Mouse (Mus musculus) hindbrain, embryonic 14.5 days (tissue): ENCODE measurements around the gene Gzmm. TPM values are rescaled to one million over a fixed set of nuclear protein-coding genes. Genes with fewer than 3 reads are reported as not detected.

Experiments used
- ATAC-seq: fragments of 200-750 bp; cut with Nextera tagmentation; 2 replicates; pipeline ENCODE4 v1.8.0; 2017; ENCODE audit warnings: moderate number of reproducible peaks, mild to moderate bottlenecking, moderate TSS enrichment, moderate library complexity; ENCODE audit not compliant: low FRiP score
- DNase-seq: peaks from one replicate; pipeline ENCODE4 v3.0.0-alpha.2; 2015; ENCODE audit warnings: low spot score
- H3K27ac ChIP-seq: fragments of 300-500 bp; sonication (generic); 2 replicates; pipeline ENCODE4 v1.5.1; 2014; ENCODE audit warnings: mild to moderate bottlenecking, moderate library complexity
- H3K27me3 ChIP-seq: fragments of 300-500 bp; sonication (generic); 2 replicates; pipeline ENCODE4 v1.6.1; 2014; ENCODE audit warnings: mild to moderate bottlenecking, low read length, mixed read lengths; ENCODE audit not compliant: control insufficient read depth, insufficient read depth
- H3K36me3 ChIP-seq: fragments of 300-500 bp; sonication (generic); replicated peaks from 2 replicates; pipeline ENCODE4 v1.6.1; 2014; ENCODE audit not compliant: control insufficient read depth, insufficient read depth
- H3K4me1 ChIP-seq: fragments of 300-500 bp; sonication (generic); replicated peaks from 2 replicates; pipeline ENCODE4 v1.6.1; 2014; ENCODE audit warnings: antibody characterized with exemption, low read length, mixed read lengths; ENCODE audit not compliant: control insufficient read depth, insufficient read depth
- H3K4me2 ChIP-seq: fragments of 300-500 bp; sonication (generic); replicated peaks from 2 replicates; pipeline ENCODE4 v1.6.1; 2014; ENCODE audit warnings: mild to moderate bottlenecking, moderate library complexity
- H3K4me3 ChIP-seq: fragments of 300-500 bp; sonication (generic); replicated peaks from 2 replicates; pipeline ENCODE4 v1.5.1; 2014; ENCODE audit warnings: mild to moderate bottlenecking, low read length
- H3K9ac ChIP-seq: fragments of 300-500 bp; sonication (generic); 2 replicates; pipeline ENCODE4 v1.6.1; 2014
- H3K9me3 ChIP-seq: fragments of 300-500 bp; sonication (generic); 2 replicates; pipeline ENCODE4 v1.6.1; 2016; ENCODE audit warnings: low read length; ENCODE audit not compliant: control insufficient read depth
- WGBS: fragments of 180-500 bp; shearing (Covaris S2); extraction: QIAGEN DNeasy Blood & Tissue Kit; methylation state at CpG from one replicate; pipeline ENCODE4 v1.1.7; 2014; 5-methylcytosine and 5-hydroxymethylcytosine counted together
- polyA plus RNA-seq: library from polyadenylated mRNA; unstranded; fragments of >200 nt; fragmentation: Nextera tagmentation; extraction: Ambion mirVana; gene quantifications from 2 replicates; pipeline ENCODE4 v1.2.1, GENCODE M21; 2014

The Gzmm gene
- polyA plus RNA-seq, 1 experiment from 2014 or later: 1.8 TPM

GRCm38 (mm10) chr10:79684770-79685600 lies 3.8 kb upstream of the Gzmm start:
- Histone ChIP-seq H3K36me3 (peaks cover 50% of the 10 kb centered on the region), H3K9me3 (no peaks in the 10 kb centered on the region), H3K4me1 (peaks cover 18% of the 10 kb centered on the region), H3K9ac (no peak overlapping the region), H3K27me3 (no peaks in the 10 kb centered on the region), H3K27ac (no peak overlapping the region), H3K4me2 (no peak overlapping the region), H3K4me3 (no peak overlapping the region)
- 97% methylated on average over 25 of the region's 25 CpGs for WGBS
- no peak for ATAC-seq
- no peak for DNase-seq

GRCm38 (mm10) chr10:79686219-79686618 lies 2.6 kb upstream of the Gzmm start:
- H3K27ac ChIP-seq: no peak overlapping the region
- H3K9me3 ChIP-seq: no peaks in the 10 kb centered on the region
- no peaks in the 10 kb centered on the region for H3K27me3 ChIP-seq
- no peak overlapping the region for H3K4me3 ChIP-seq
- no peak overlapping the region for H3K4me2 ChIP-seq
- DNase-seq (no peak), ATAC-seq (no peak)
- no peak overlapping the region for H3K9ac ChIP-seq
- H3K36me3 ChIP-seq: peaks cover 50% of the 10 kb centered on the region
- H3K4me1 ChIP-seq: peaks cover 12% of the 10 kb centered on the region
- 82% methylated on average over 2 of the region's 2 CpGs for WGBS

- no peak overlapping the region for H3K27ac ChIP-seq
- H3K36me3 ChIP-seq: peaks cover 50% of the 10 kb centered on the region
- H3K4me3 ChIP-seq: no peak overlapping the region
- H3K27me3 ChIP-seq: no peaks in the 10 kb centered on the region
- peaks cover 12% of the 10 kb centered on the region for H3K4me1 ChIP-seq
- H3K9me3 ChIP-seq: no peaks in the 10 kb centered on the region
- ATAC-seq (no peak), DNase-seq (no peak)
- 95% methylated on average over 1 of the region's 1 CpGs for WGBS
- H3K9ac ChIP-seq: no peak overlapping the region
- no peak overlapping the region for H3K4me2 ChIP-seq
Observed at GRCm38 (mm10) chr10:79686691-79687090, 2.1 kb upstream of the Gzmm start.

GRCm38 (mm10) chr10:79687513-79687912 lies 1.3 kb upstream of the Gzmm start:
- peaks cover 50% of the 10 kb centered on the region for H3K36me3 ChIP-seq
- 94% methylated on average over 6 of the region's 6 CpGs for WGBS
- ATAC-seq: no peak

GRCm38 (mm10) chr10:79689178-79689577 lies 358 bp downstream of the Gzmm start:
- Histone ChIP-seq H3K4me2 (no peak overlapping the region), H3K27ac (no peak overlapping the region), H3K9me3 (peaks cover 4% of the 10 kb centered on the region; the same call in 1 of the 2 replicates), H3K4me1 (no peaks in the 10 kb centered on the region), H3K27me3 (no peaks in the 10 kb centered on the region), H3K4me3 (no peak overlapping the region), H3K9ac (no peak overlapping the region), H3K36me3 (peaks cover 50% of the 10 kb centered on the region)
- WGBS: 92% methylated on average over 3 of the region's 3 CpGs
- DNase-seq (no peak), ATAC-seq (no peak)

More at GRCm38 (mm10) chr10:79687513-79687912, 1.3 kb upstream of the Gzmm start:
- H3K27me3 ChIP-seq: no peaks in the 10 kb centered on the region
- no peak overlapping the region for H3K9ac ChIP-seq
- no peak overlapping the region for H3K4me2 ChIP-seq
- no peak overlapping the region for H3K4me3 ChIP-seq
- DNase-seq: no peak
- peaks cover 4% of the 10 kb centered on the region; the same call in 1 of the 2 replicates for H3K9me3 ChIP-seq
- H3K27ac ChIP-seq: no peak overlapping the region
- peaks cover 12% of the 10 kb centered on the region for H3K4me1 ChIP-seq

- DNase-seq: no peak
- WGBS: 98% methylated on average over 2 of the region's 2 CpGs
Observed at GRCm38 (mm10) chr10:79691986-79692548, 3.2 kb downstream of the Gzmm start.

GRCm38 (mm10) chr10:79693580-79694378 lies 5.0 kb downstream of the Gzmm start:
- H3K36me3 ChIP-seq: peaks cover 6% of the 10 kb centered on the region
- 81% methylated on average over 12 of the region's 12 CpGs for WGBS
- DNase-seq (no peak), ATAC-seq (no peak)
- H3K9me3 ChIP-seq: peaks cover 4% of the 10 kb centered on the region; the same call in 1 of the 2 replicates
- H3K4me1 ChIP-seq: no peaks in the 10 kb centered on the region
- H3K27me3 ChIP-seq: no peaks in the 10 kb centered on the region
- H3K9ac ChIP-seq: no peak overlapping the region
- no peak overlapping the region for H3K4me3 ChIP-seq
- H3K27ac ChIP-seq: no peak overlapping the region
- no peak overlapping the region for H3K4me2 ChIP-seq

More at GRCm38 (mm10) chr10:79691986-79692548, 3.2 kb downstream of the Gzmm start:
- Histone ChIP-seq H3K4me3 (no peak overlapping the region), H3K9ac (no peak overlapping the region), H3K27me3 (no peaks in the 10 kb centered on the region), H3K4me1 (no peaks in the 10 kb centered on the region), H3K9me3 (peaks cover 4% of the 10 kb centered on the region; the same call in 1 of the 2 replicates), H3K4me2 (no peak overlapping the region), H3K36me3 (peaks cover 22% of the 10 kb centered on the region), H3K27ac (no peak overlapping the region)
- no peak for ATAC-seq

- no peak overlapping the region for H3K9ac ChIP-seq
- DNase-seq: no peak
- 85% methylated on average over 6 of the region's 6 CpGs for WGBS
- peaks cover under 1% of the 10 kb centered on the region for H3K36me3 ChIP-seq
- no peak overlapping the region for H3K4me3 ChIP-seq
- peaks cover 4% of the 10 kb centered on the region; the same call in 1 of the 2 replicates for H3K9me3 ChIP-seq
- H3K4me1 ChIP-seq: no peaks in the 10 kb centered on the region
- no peak overlapping the region for H3K27ac ChIP-seq
- no peak for ATAC-seq
- H3K4me2 ChIP-seq: no peak overlapping the region
- H3K27me3 ChIP-seq: no peaks in the 10 kb centered on the region
Observed at GRCm38 (mm10) chr10:79694379-79694655, 5.5 kb downstream of the Gzmm start.
